Mouse (Mus musculus) myocyte (in vitro differentiated cells): ENCODE measurements around the gene Timm50.

ENCODE experiments used
- CEBPB ChIP-seq: IDR thresholded peaks from 2 replicates; pipeline ENCODE4 v1.6.1; 2011; ENCODE audit warnings: mild to moderate bottlenecking, moderate library complexity; ENCODE audit not compliant: poor library complexity, insufficient read depth, severe bottlenecking
- MAX ChIP-seq: IDR thresholded peaks from one replicate; pipeline ENCODE4 v1.6.1; 2011; ENCODE audit warnings: low read depth, mild to moderate bottlenecking, control low read depth
- MYOG ChIP-seq, 3 experiments: IDR thresholded peaks; one replicate each; pipeline ENCODE4 v1.6.1; 2011; ENCODE audit warnings: control low read depth in 2 of 3, low read depth in 2 of 3, mild to moderate bottlenecking in 2 of 3; ENCODE audit not compliant: insufficient read length in 2 of 3, control insufficient read depth in 1 of 3, insufficient read depth in 1 of 3
- POLR2A ChIP-seq: IDR thresholded peaks from one replicate; pipeline ENCODE4 v1.6.1; 2011; ENCODE audit warnings: low read depth, mild to moderate bottlenecking, control low read depth, moderate library complexity; ENCODE audit not compliant: insufficient read length
- POLR2AphosphoS2 ChIP-seq: IDR thresholded peaks from one replicate; pipeline ENCODE4 v1.6.1; 2011; ENCODE audit warnings: low read depth, control low read depth; ENCODE audit not compliant: insufficient read length
- REST ChIP-seq: IDR thresholded peaks from one replicate; pipeline ENCODE4 v1.6.1; 2011; ENCODE audit warnings: mild to moderate bottlenecking, control low read depth, moderate library complexity; ENCODE audit not compliant: insufficient read depth, insufficient read length
- TCF12 ChIP-seq: IDR thresholded peaks from one replicate; pipeline ENCODE4 v1.6.1; 2011; ENCODE audit warnings: mild to moderate bottlenecking, control low read depth; ENCODE audit not compliant: poor library complexity, insufficient read depth, severe bottlenecking
- TCF3 ChIP-seq: IDR thresholded peaks from one replicate; pipeline ENCODE4 v1.6.1; 2011; ENCODE audit warnings: low read depth, control low read depth; ENCODE audit not compliant: insufficient read length

DNA sequence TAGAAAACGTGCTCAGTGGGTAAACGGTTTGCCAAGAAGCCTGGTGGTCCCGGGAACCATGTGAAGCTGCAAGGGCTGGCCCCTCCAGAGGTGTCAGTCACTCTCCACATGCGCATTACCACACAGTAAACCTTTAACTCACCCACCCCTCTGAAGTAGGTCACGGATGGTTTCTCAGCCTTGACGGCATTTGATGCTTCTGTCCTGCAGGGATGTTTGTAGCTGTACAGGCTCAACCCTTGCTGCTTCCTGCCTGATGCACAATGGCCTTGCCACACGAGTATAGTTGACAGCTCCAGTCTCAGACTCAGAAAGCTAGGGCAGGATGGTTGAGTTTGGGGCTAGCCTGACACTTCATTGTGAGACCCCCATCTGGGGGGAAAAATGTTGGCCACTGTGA lies 31.2 kb downstream of the Timm50 start:
- TF ChIP-seq POLR2AphosphoS2: no peak
- no peak for TF ChIP-seq POLR2A
- TF ChIP-seq MAX: no peak
- no peak for TF ChIP-seq MYOG (IDR thresholded peaks at IDR 0.05; ENCODE audit: control insufficient read depth in 1 of 3, insufficient read depth in 1 of 3, insufficient read length in 2 of 3, low read depth in 2 of 3)
- TF ChIP-seq TCF3: no peak
- TF ChIP-seq TCF12: no peak
- TF ChIP-seq CEBPB: no peak
- no peak for TF ChIP-seq REST
